Comparison of ENCODE assay signal across 19 mouse cellular contexts in the genomic region with DNA sequence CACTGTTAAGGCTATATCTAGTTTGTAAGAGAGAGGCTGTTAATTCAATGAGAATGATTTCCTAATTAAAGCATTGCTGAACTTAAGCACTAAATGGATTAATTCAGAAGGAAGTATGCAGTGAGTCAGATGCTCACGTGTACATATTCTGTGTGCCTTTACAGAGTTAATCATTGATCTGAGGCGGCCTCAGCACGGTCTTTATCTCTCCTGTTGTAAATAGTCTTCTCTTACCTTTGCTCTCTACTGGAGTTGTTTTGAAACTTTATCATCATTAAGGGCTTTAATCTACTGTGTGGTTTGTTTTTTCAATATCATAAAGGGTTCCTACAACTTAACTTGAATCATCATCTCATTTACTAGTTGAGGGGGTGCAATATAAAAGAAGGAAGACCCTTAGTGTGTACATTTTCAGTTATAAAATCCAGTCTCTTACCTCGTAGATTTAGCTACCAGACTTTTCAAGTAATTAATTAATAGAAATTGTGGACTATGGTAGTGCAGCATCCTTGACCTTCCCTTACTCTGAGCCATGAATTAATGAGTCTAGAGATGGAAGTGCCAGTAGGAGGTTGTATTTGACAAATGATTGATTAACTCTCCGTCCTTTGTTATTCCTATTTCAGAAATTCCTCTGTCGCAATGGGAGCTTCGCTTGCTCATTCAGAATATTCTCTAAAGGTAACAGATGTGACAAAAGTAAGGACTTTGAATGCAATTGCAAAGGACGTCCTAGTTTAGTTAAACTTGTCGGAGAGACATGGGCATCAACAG. TPM values are rescaled to one million over a fixed set of nuclear protein-coding genes. Genes with fewer than 3 reads are reported as not detected.
DNase-seq lines count a peak whose midpoint lies in the region; ATAC-seq and TF ChIP-seq lines count a peak whose summit lies in the region.
"Had no signal": no experiment of that assay in that cellular context is flagged by ENCODE, and none has a peak within 500 bp of the region (broad histone marks: within the 10 kb centered on the region; RNA-seq: fewer than 3 reads in every experiment).

No protein-coding gene starts in this region.

- WGBS in liver, embryonic 13.5 days (ENCODE audit: insufficient replicate concordance), result 62% methylated on average over 9 of the region's 9 CpGs
- WGBS in liver, embryonic 12.5 days (ENCODE audit: insufficient replicate concordance), result 61% methylated on average over 9 of the region's 9 CpGs
- 33% methylated on average over 9 of the region's 9 CpGs for WGBS in intestine, postnatal 0 days
- 46% methylated on average over 9 of the region's 9 CpGs for WGBS in stomach, embryonic 16.5 days

- no peaks in the 10 kb centered on the region for H3K9me3 ChIP-seq in liver, embryonic 13.5 days (replicated peaks)
- no peaks in the 10 kb centered on the region for H3K9me3 ChIP-seq in liver, embryonic 12.5 days (replicated peaks)
- no peaks in the 10 kb centered on the region for H3K9me3 ChIP-seq in intestine, postnatal 0 days (ENCODE audit: control insufficient read depth)
- H3K9me3 ChIP-seq in stomach, embryonic 16.5 days (replicated peaks; ENCODE audit: control insufficient read depth, low read length), result no peaks in the 10 kb centered on the region
- H3K9me3 ChIP-seq: midbrain, embryonic 12.5 days had no signal

- no peak for DNase-seq in liver, embryonic 13.5 days
- peak; percentile 57 for DNase-seq in kidney, postnatal 14 days
- no peak for DNase-seq in thymus, adult 18-20 months
- DNase-seq in left cerebral cortex, adult 8-10 months (ENCODE audit: low spot score in 2 of 2), result no peak
- no peak for DNase-seq in layer of hippocampus, adult 18-20 months (ENCODE audit: low spot score in 2 of 2)
- DNase-seq: B cell, adult 2 months; cerebellum, postnatal 14 days; heart, adult 18-20 months; layer of hippocampus, postnatal 36 days; lung, adult 18-20 months; right cerebral cortex, postnatal 4 days had no signal

- no peak overlapping the region for H3K27ac ChIP-seq in liver, embryonic 13.5 days
- no peak overlapping the region for H3K27ac ChIP-seq in liver, embryonic 12.5 days
- H3K27ac ChIP-seq in intestine, postnatal 0 days (ENCODE audit: low read depth, low read length), result peak overlapping the region; percentile 78
- no peak overlapping the region for H3K27ac ChIP-seq in stomach, embryonic 16.5 days (ENCODE audit: low read length)
- H3K27ac ChIP-seq: macrophage; midbrain, embryonic 12.5 days had no signal

- no peaks in the 10 kb centered on the region for H3K27me3 ChIP-seq in liver, embryonic 13.5 days
- H3K27me3 ChIP-seq in liver, embryonic 12.5 days (replicated peaks), result no peaks in the 10 kb centered on the region
- no peaks in the 10 kb centered on the region for H3K27me3 ChIP-seq in intestine, postnatal 0 days (replicated peaks; ENCODE audit: control insufficient read depth, insufficient read depth, low read length)
- no peaks in the 10 kb centered on the region for H3K27me3 ChIP-seq in stomach, embryonic 16.5 days (ENCODE audit: control insufficient read depth, insufficient read depth, low read length)
- H3K27me3 ChIP-seq: midbrain, embryonic 12.5 days had no signal

- H3K4me2 ChIP-seq in liver, embryonic 13.5 days, result no peak overlapping the region
- no peak overlapping the region for H3K4me2 ChIP-seq in liver, embryonic 12.5 days
- H3K4me2 ChIP-seq in intestine, postnatal 0 days (replicated peaks; ENCODE audit: low read depth), result no peak overlapping the region; the same call in 1 of the 2 replicates
- no peak overlapping the region for H3K4me2 ChIP-seq in stomach, embryonic 16.5 days (ENCODE audit: low read depth, low read length)
- H3K4me2 ChIP-seq: midbrain, embryonic 12.5 days had no signal

- H3K4me1 ChIP-seq in liver, embryonic 13.5 days (replicated peaks), result peaks cover 7% of the 10 kb centered on the region; the same call in 1 of the 2 replicates
- H3K4me1 ChIP-seq in liver, embryonic 12.5 days, result peaks cover 3% of the 10 kb centered on the region; the same call in 1 of the 2 replicates
- no peaks in the 10 kb centered on the region; the same call in 1 of the 2 replicates for H3K4me1 ChIP-seq in intestine, postnatal 0 days (replicated peaks; ENCODE audit: control insufficient read depth, insufficient read depth, low read length)
- no peaks in the 10 kb centered on the region for H3K4me1 ChIP-seq in stomach, embryonic 16.5 days (ENCODE audit: control insufficient read depth, insufficient read depth, low read length)
- H3K4me1 ChIP-seq: midbrain, embryonic 12.5 days had no signal

- H3K9ac ChIP-seq in liver, embryonic 13.5 days, result no peak overlapping the region
- no peak overlapping the region for H3K9ac ChIP-seq in liver, embryonic 12.5 days
- no peak overlapping the region for H3K9ac ChIP-seq in intestine, postnatal 0 days (ENCODE audit: low read depth, low read length)
- H3K9ac ChIP-seq in stomach, embryonic 16.5 days (ENCODE audit: low read length), result no peak overlapping the region
- H3K9ac ChIP-seq: midbrain, embryonic 12.5 days had no signal

- no peak overlapping the region for H3K4me3 ChIP-seq in liver, embryonic 13.5 days (replicated peaks)
- no peak overlapping the region for H3K4me3 ChIP-seq in liver, embryonic 12.5 days
- H3K4me3 ChIP-seq in intestine, postnatal 0 days (ENCODE audit: low read depth, low read length), result no peak overlapping the region
- H3K4me3 ChIP-seq in stomach, embryonic 16.5 days (replicated peaks; ENCODE audit: low read length), result no peak overlapping the region
- H3K4me3 ChIP-seq: midbrain, embryonic 12.5 days; myocyte had no signal

- H3K36me3 ChIP-seq in liver, embryonic 13.5 days, result no peaks in the 10 kb centered on the region
- H3K36me3 ChIP-seq in liver, embryonic 12.5 days, result 0 out of 2 replicates have a peak, but pooled peaks cover 3% of the 10 kb centered on the region
- H3K36me3 ChIP-seq in intestine, postnatal 0 days (ENCODE audit: control insufficient read depth, insufficient read depth), result 0 out of 2 replicates have a peak, but pooled peaks cover 4% of the 10 kb centered on the region
- no peaks in the 10 kb centered on the region for H3K36me3 ChIP-seq in stomach, embryonic 16.5 days (ENCODE audit: control insufficient read depth, insufficient read depth, low read length)

- ATAC-seq in liver, embryonic 13.5 days (ENCODE audit: low read depth), result peak; percentile 41; the same call in 1 of the 2 replicates
- no peak for ATAC-seq in liver, embryonic 12.5 days
- peak; percentile 97 for ATAC-seq in intestine, postnatal 0 days
- ATAC-seq in stomach, embryonic 16.5 days (ENCODE audit: insufficient read depth, low FRiP score), result peak; percentile 87; the same call in 1 of the 2 replicates

- no peak for TF ChIP-seq CTCF in intestine, postnatal 0 days (IDR thresholded peaks at IDR 0.05; ENCODE audit: low read depth)

RNA-seq across cellular contexts. Expression of a gene that starts 14.3 kb away (rescaled TPM):
- 8.5 and 8.9 TPM in 2 replicates for polyA plus RNA-seq in liver, embryonic 13.5 days (2015; fragmentation: Nextera tagmentation; extraction: Ambion mirVana)
- 8.2 and 8.8 TPM in 2 replicates for polyA plus RNA-seq in liver, embryonic 12.5 days (2016; fragmentation: Nextera tagmentation; extraction: Ambion mirVana)
- 90.5 and 129 TPM in 2 replicates for polyA plus RNA-seq in intestine, postnatal 0 days (2015; fragmentation: Nextera tagmentation; extraction: Ambion mirVana)
- 1.7 and 2.2 TPM in 2 replicates for polyA plus RNA-seq in stomach, embryonic 16.5 days (2015; fragmentation: Nextera tagmentation; extraction: Ambion mirVana)
- total RNA-seq in left cerebral cortex, adult 8-10 months (2022), result under 1 TPM in 3 of 4 experiments, not detected in 1; 0.07 to 0.44 (median 0.25) TPM
- total RNA-seq in layer of hippocampus, adult 18-20 months (2021), result under 1 TPM in 1 of 2 experiments, not detected in 1; 0.05 TPM
- total RNA-seq: heart, adult 18-20 months; layer of hippocampus, postnatal 36 days; left cerebral cortex, postnatal 36 days had no signal
- polyA plus RNA-seq: forebrain, embryonic 11.5 days; midbrain, embryonic 12.5 days; myocyte had no signal

RNA-seq across cellular contexts. Expression of a gene that starts 14.9 kb away (rescaled TPM):
- 7.0 TPM in 2 replicates for polyA plus RNA-seq in liver, embryonic 13.5 days (2015; fragmentation: Nextera tagmentation; extraction: Ambion mirVana)
- polyA plus RNA-seq in liver, embryonic 12.5 days (2016; fragmentation: Nextera tagmentation; extraction: Ambion mirVana), result 9.7 and 10.4 TPM in 2 replicates
- polyA plus RNA-seq in intestine, postnatal 0 days (2015; fragmentation: Nextera tagmentation; extraction: Ambion mirVana), result 15.3 and 16.8 TPM in 2 replicates
- 10.0 and 10.8 TPM in 2 replicates for polyA plus RNA-seq in stomach, embryonic 16.5 days (2015; fragmentation: Nextera tagmentation; extraction: Ambion mirVana)
- 10 to 100 TPM; 12.5 to 16.5 (median 12.9) TPM for total RNA-seq in left cerebral cortex, adult 8-10 months (2022)
- total RNA-seq in layer of hippocampus, adult 18-20 months (2021), result 10 to 100 TPM; 11.8 to 16.5 TPM

RNA-seq across cellular contexts. Expression of a gene that starts 14.9 kb away (rescaled TPM):
- 14.7 and 14.8 TPM in 2 replicates for polyA plus RNA-seq in liver, embryonic 13.5 days (2015; fragmentation: Nextera tagmentation; extraction: Ambion mirVana)
- polyA plus RNA-seq in liver, embryonic 12.5 days (2016; fragmentation: Nextera tagmentation; extraction: Ambion mirVana), result 14.5 and 16.5 TPM in 2 replicates
- 21.2 and 23.2 TPM in 2 replicates for polyA plus RNA-seq in intestine, postnatal 0 days (2015; fragmentation: Nextera tagmentation; extraction: Ambion mirVana)
- 16.3 and 18.3 TPM in 2 replicates for polyA plus RNA-seq in stomach, embryonic 16.5 days (2015; fragmentation: Nextera tagmentation; extraction: Ambion mirVana)
- total RNA-seq in left cerebral cortex, adult 8-10 months (2022), result 1 to 10 TPM; 6.1 to 9.4 (median 8.1) TPM
- 1 to 10 TPM; 5.2 to 7.8 TPM for total RNA-seq in layer of hippocampus, adult 18-20 months (2021)
